Mouse (Mus musculus) limb, embryonic 12.5 days (tissue): Measurements from ENCODE around the gene Olfr553. TPM values are rescaled to one million over a fixed set of nuclear protein-coding genes. Genes with fewer than 3 reads are reported as not detected.
"Not testable (repeated sequence)": the region's sequence is repeated elsewhere in the genome, so short reads cannot be mapped to it uniquely, and the experiment has no call there.

Experiments used
- ATAC-seq: fragments of 200-750 bp; cut with Nextera tagmentation; 2 replicates; pipeline ENCODE4 v1.8.0; 2017; ENCODE audit warnings: low read depth, moderate TSS enrichment; ENCODE audit not compliant: insufficient number of reproducible peaks, insufficient read depth, low FRiP score, low TSS enrichment
- H3K27ac ChIP-seq: fragments of 300-500 bp; sonication (generic); 2 replicates; pipeline ENCODE4 v1.5.1; 2016; ENCODE audit warnings: mild to moderate bottlenecking, moderate library complexity
- H3K27me3 ChIP-seq: fragments of 300-500 bp; sonication (generic); 2 replicates; pipeline ENCODE4 v1.6.1; 2016; ENCODE audit warnings: mild to moderate bottlenecking, moderate library complexity
- H3K36me3 ChIP-seq: fragments of 300-500 bp; sonication (generic); 2 replicates; pipeline ENCODE4 v1.6.1; 2016; ENCODE audit warnings: mild to moderate bottlenecking, moderate library complexity
- H3K4me1 ChIP-seq: fragments of 300-500 bp; sonication (generic); replicated peaks from 2 replicates; pipeline ENCODE4 v1.6.1; 2016
- H3K4me2 ChIP-seq: fragments of 300-500 bp; sonication (generic); 2 replicates; pipeline ENCODE4 v1.6.1; 2016; ENCODE audit warnings: mild to moderate bottlenecking, moderate library complexity
- H3K4me3 ChIP-seq: fragments of 300-500 bp; sonication (generic); replicated peaks from 2 replicates; pipeline ENCODE4 v1.5.1; 2016; ENCODE audit warnings: mild to moderate bottlenecking
- H3K9ac ChIP-seq: fragments of 300-500 bp; sonication (generic); replicated peaks from 2 replicates; pipeline ENCODE4 v1.6.1; 2016; ENCODE audit warnings: mild to moderate bottlenecking, moderate library complexity
- H3K9me3 ChIP-seq: fragments of 300-500 bp; sonication (generic); 2 replicates; pipeline ENCODE4 v1.6.1; 2016; ENCODE audit warnings: mild to moderate bottlenecking, moderate library complexity
- WGBS: fragments of 180-500 bp; shearing (Covaris S2); methylation state at CpG from one replicate; pipeline ENCODE4 v1.1.7; 2016; 5-methylcytosine and 5-hydroxymethylcytosine counted together
- polyA plus RNA-seq: library from polyadenylated mRNA; unstranded; fragments of >200 nt; fragmentation: Nextera tagmentation; extraction: Ambion mirVana; gene quantifications from 2 replicates; pipeline ENCODE4 v1.2.1, GENCODE M21; 2016

Gene Olfr553
- polyA plus RNA-seq = not detected in 2 replicates

DNA sequence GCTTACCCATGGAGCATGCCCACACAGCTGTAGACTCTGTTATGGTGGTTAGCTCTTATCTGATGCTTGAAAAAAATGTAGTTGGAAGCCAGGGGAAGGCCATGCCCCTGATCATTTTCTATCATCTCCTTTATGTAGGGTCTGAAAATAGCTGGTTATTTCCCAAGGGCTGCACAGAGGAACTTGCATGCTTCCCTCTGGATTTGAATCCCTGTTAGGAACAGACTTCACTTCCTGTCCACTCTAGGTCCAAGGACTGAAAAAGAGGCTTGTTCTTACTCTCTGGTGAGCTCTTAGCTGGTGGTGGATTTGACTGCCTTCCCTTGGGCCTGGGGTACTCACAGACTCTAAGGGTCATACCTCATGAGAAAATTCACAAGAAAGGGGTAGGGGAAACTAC lies at the start of gene Olfr553:
Olfr553 (minus strand) TSS at position 101 of the 400 bp plus-strand sequence.
- H3K4me3 ChIP-seq = no peak within 1 kb of the TSS

GRCm38 (mm10) chr7:102665378-102665777 lies 47.4 kb upstream of the Olfr553 start:
- H3K9me3 ChIP-seq = no peaks in the 10 kb centered on the region
- 48% methylated on average over 2 of the region's 2 CpGs for WGBS
- no peak for ATAC-seq

More for the DNA sequence above, at the start of gene Olfr553:
- no peak for ATAC-seq
- Histone ChIP-seq H3K4me2 (no peak within 1 kb of the TSS), H3K9ac (no peak within 1 kb of the TSS), H3K27ac (no peak within 1 kb of the TSS), H3K36me3 (no peaks in the 10 kb centered on the region), H3K4me1 (no peaks in the 10 kb centered on the region), H3K9me3 (0 out of 2 replicates have a peak, but pooled peaks cover 4% of the 10 kb centered on the region), H3K27me3 (no peaks in the 10 kb centered on the region)

DNA sequence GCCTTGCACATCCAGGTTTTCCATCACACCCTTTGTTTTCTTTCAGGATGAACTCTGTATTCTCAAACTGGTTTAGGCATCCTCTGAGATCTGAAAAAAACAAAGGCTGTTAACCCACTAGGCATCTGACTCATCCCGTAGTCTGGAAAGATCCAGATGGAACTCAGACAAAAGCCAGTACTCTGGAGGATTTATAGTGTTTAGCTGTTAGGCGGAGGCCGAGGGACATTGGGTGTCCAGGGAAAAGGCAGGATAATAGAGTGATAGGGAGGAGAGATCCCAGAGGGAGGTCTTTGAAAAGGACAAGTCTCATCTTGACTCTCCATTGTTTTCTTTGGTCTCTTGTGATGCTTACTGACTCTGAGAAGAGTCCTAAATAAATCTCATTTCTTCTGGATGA lies 46.6 kb upstream of the Olfr553 start, which contains the start of gene Olfr556:
Olfr556 (plus strand) TSS at position 301 of the 400 bp plus-strand sequence.
- Histone ChIP-seq H3K9ac (no peak within 1 kb of the TSS), H3K36me3 (no peaks in the 10 kb centered on the region), H3K27ac (no peak within 1 kb of the TSS), H3K27me3 (no peaks in the 10 kb centered on the region), H3K9me3 (no peaks in the 10 kb centered on the region), H3K4me2 (no peak within 1 kb of the TSS), H3K4me1 (no peaks in the 10 kb centered on the region), H3K4me3 (no peak within 1 kb of the TSS)
- ATAC-seq = no peak
- WGBS = 65% methylated on average over 3 of the region's 3 CpGs

More at GRCm38 (mm10) chr7:102665378-102665777, 47.4 kb upstream of the Olfr553 start:
- Histone ChIP-seq H3K9ac (no peak overlapping the region), H3K4me2 (no peak overlapping the region), H3K27ac (no peak overlapping the region), H3K36me3 (no peaks in the 10 kb centered on the region), H3K4me3 (no peak overlapping the region), H3K27me3 (no peaks in the 10 kb centered on the region), H3K4me1 (no peaks in the 10 kb centered on the region)

DNA sequence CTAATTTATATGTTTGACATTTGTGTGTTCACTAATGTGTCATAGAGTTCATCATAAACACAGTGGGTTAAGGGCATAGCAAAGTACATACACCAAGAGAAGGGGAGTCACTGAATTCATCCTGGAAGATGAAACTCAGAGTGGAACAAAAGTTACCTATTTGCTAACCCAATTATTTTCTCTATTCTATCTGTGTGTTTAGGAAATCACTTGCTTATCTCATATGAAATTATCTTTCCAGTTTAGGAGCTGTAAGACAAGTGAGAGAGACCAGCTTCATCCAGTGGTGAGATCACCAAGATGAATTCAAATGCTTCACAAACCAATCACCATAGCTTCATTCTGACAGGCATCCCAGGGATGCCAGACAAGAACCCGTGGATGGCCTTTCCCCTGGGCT lies 40.5 kb upstream of the Olfr553 start, which contains the start of gene Olfr555:
Olfr555 (plus strand) TSS at position 301 of the 400 bp plus-strand sequence.
- Histone ChIP-seq H3K4me3 (no peak within 1 kb of the TSS), H3K27ac (no peak within 1 kb of the TSS), H3K4me2 (no peak within 1 kb of the TSS), H3K27me3 (no peaks in the 10 kb centered on the region), H3K9me3 (no peaks in the 10 kb centered on the region), H3K36me3 (no peaks in the 10 kb centered on the region), H3K9ac (no peak within 1 kb of the TSS), H3K4me1 (no peaks in the 10 kb centered on the region)
- WGBS = 69% methylated on average over 1 of the region's 1 CpGs
- no peak for ATAC-seq

GRCm38 (mm10) chr7:102644945-102645344 lies 26.9 kb upstream of the Olfr553 start:
- not testable (repeated sequence) for H3K27ac ChIP-seq, ATAC-seq, H3K27me3 ChIP-seq, H3K4me3 ChIP-seq, H3K36me3 ChIP-seq, H3K9me3 ChIP-seq, H3K4me1 ChIP-seq, H3K4me2 ChIP-seq, H3K9ac ChIP-seq
- WGBS = 85% methylated on average over 4 of the region's 4 CpGs

GRCm38 (mm10) chr7:102638132-102638531 lies 20.1 kb upstream of the Olfr553 start, which contains the start of gene Olfr554:
Gene Olfr554, plus strand, starts transcription at chr7:102638432.
- H3K27me3 ChIP-seq = no peaks in the 10 kb centered on the region
- H3K27ac ChIP-seq = no peak within 1 kb of the TSS
- no peaks in the 10 kb centered on the region for H3K4me1 ChIP-seq
- H3K9ac ChIP-seq = no peak within 1 kb of the TSS
- WGBS = 83% methylated on average over 1 of the region's 1 CpGs
- H3K36me3 ChIP-seq = no peaks in the 10 kb centered on the region
- H3K4me2 ChIP-seq = no peak within 1 kb of the TSS
- H3K4me3 ChIP-seq = no peak within 1 kb of the TSS
- no peaks in the 10 kb centered on the region for H3K9me3 ChIP-seq
- ATAC-seq = no peak

DNA sequence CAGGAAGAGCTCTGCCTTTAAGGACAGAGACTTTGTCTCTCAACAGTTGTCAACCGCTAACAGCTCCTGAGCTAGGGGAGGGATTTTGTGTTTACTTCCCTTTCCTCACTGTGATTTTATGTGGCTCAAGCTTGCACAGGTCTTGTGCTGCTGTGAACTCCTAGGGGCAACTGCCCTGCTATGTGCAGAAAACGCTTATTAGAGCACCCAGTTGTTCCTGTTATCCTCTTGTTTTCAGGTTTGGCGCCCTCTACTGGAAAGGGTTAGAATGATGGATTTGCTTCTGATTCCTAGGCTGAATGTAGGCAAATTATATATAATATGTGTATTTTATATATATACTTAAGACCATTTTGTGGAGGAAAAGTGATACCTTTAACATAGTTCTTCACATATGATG lies 18.6 kb upstream of the Olfr553 start:
- H3K4me3 ChIP-seq = no peak overlapping the region
- no peaks in the 10 kb centered on the region for H3K27me3 ChIP-seq
- no peak overlapping the region for H3K9ac ChIP-seq
- no peak overlapping the region for H3K27ac ChIP-seq
- WGBS = 28% methylated on average over 3 of the region's 3 CpGs
- no peaks in the 10 kb centered on the region for H3K36me3 ChIP-seq
- H3K4me1 ChIP-seq = no peaks in the 10 kb centered on the region
- no peak for ATAC-seq
- H3K9me3 ChIP-seq = no peaks in the 10 kb centered on the region
- H3K4me2 ChIP-seq = no peak overlapping the region

DNA sequence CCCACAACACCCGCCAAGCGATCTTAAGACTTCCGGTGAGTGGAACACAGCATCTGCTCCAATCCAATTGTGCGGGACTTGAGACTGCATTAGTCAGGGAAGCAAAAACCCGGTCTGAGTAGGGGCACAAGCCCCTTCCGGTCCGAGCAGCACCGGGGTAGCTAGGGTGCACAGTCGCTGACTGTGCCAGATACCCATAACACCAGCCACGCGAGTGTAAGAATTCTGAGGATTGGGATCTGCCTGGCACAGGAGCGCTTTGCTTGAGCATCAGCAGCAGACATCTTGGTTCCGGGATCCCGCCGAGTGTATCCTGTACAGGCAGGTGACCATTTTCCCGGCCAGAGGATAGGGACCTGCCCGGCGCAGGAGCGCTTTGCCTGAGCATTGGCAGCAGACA lies 2.4 kb upstream of the Olfr553 start:
- H3K9ac ChIP-seq, H3K27ac ChIP-seq, H3K9me3 ChIP-seq, ATAC-seq, H3K36me3 ChIP-seq, H3K4me1 ChIP-seq, H3K4me3 ChIP-seq, H3K27me3 ChIP-seq, H3K4me2 ChIP-seq: not testable (repeated sequence)
- WGBS = 91% methylated on average over 19 of the region's 19 CpGs

GRCm38 (mm10) chr7:102619608-102620007 lies 1.6 kb upstream of the Olfr553 start:
- ATAC-seq = no peak; the same call in 1 of the 2 replicates
- no peak overlapping the region for H3K27ac ChIP-seq
- no peaks in the 10 kb centered on the region for H3K4me1 ChIP-seq
- no peaks in the 10 kb centered on the region for H3K36me3 ChIP-seq
- no peak overlapping the region for H3K9ac ChIP-seq
- H3K4me3 ChIP-seq = no peak overlapping the region
- no peak overlapping the region for H3K4me2 ChIP-seq
- WGBS = 66% methylated on average over 5 of the region's 5 CpGs
- H3K27me3 ChIP-seq = no peaks in the 10 kb centered on the region
- 0 out of 2 replicates have a peak, but pooled peaks cover 4% of the 10 kb centered on the region for H3K9me3 ChIP-seq

- Histone ChIP-seq H3K4me2 (no peak within 1 kb of the TSS), H3K4me3 (no peak within 1 kb of the TSS), H3K9ac (no peak within 1 kb of the TSS), H3K4me1 (no peaks in the 10 kb centered on the region), H3K27ac (no peak within 1 kb of the TSS), H3K9me3 (no peaks in the 10 kb centered on the region), H3K27me3 (no peaks in the 10 kb centered on the region), H3K36me3 (no peaks in the 10 kb centered on the region)
- ATAC-seq = no peak
- 75% methylated on average over 1 of the region's 1 CpGs for WGBS
Observed at GRCm38 (mm10) chr7:102597378-102598031, 20.5 kb downstream of the Olfr553 start, which contains the start of gene Olfr552. Gene Olfr552, plus strand, starts transcription at chr7:102597770.

DNA sequence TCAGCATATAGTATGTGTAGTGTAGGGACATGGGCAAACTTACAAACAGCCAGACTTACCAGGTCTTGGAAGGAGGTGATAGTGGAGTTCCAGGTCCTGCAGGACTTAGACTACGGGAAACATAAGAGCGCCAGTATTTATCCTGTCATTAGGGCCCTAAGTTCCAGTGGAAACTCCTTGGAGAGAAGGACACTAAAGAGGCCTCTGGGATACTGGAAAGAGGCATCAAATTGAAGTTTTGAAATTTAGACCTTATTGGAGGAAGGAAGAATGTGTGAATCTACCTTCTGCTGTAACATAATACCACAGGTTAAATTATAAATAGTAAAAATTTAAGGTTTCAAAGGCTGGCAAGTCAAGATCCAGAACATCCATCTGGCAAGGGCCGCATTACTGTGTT lies 26.2 kb downstream of the Olfr553 start, which contains the start of gene Olfr551:
Olfr551 (minus strand) TSS at position 101 of the 400 bp plus-strand sequence.
- H3K27ac ChIP-seq = no peak within 1 kb of the TSS
- H3K9ac ChIP-seq = no peak within 1 kb of the TSS
- no peak for ATAC-seq
- no peak within 1 kb of the TSS for H3K4me3 ChIP-seq
- no peaks in the 10 kb centered on the region for H3K27me3 ChIP-seq
- no peaks in the 10 kb centered on the region for H3K36me3 ChIP-seq
- WGBS = 90% methylated on average over 3 of the region's 3 CpGs
- H3K4me1 ChIP-seq = no peaks in the 10 kb centered on the region
- no peak within 1 kb of the TSS for H3K4me2 ChIP-seq
- H3K9me3 ChIP-seq = no peaks in the 10 kb centered on the region

- Histone ChIP-seq H3K4me2 (no peak overlapping the region), H3K9me3 (no peaks in the 10 kb centered on the region), H3K9ac (no peak overlapping the region), H3K4me3 (no peak overlapping the region), H3K4me1 (no peaks in the 10 kb centered on the region), H3K27me3 (no peaks in the 10 kb centered on the region), H3K27ac (no peak overlapping the region), H3K36me3 (no peaks in the 10 kb centered on the region)
- WGBS = 76% methylated on average over 6 of the region's 6 CpGs
- no peak for ATAC-seq
Observed at GRCm38 (mm10) chr7:102575998-102576397, 42.0 kb downstream of the Olfr553 start.
